Mouse (Mus musculus): ENCODE results near the gene Sipa1l1. TPM values are rescaled to one million over a fixed set of nuclear protein-coding genes. Genes with fewer than 3 reads are reported as not detected.

Sipa1l1 gene
- polyA plus RNA-seq, 1 experiment: 9.7 TPM

- TF ChIP-seq CTCF (IDR thresholded peaks at IDR 0.05; ENCODE audit: control insufficient read depth, insufficient read depth, insufficient read length) (no peak), FOSL1 (IDR thresholded peaks at IDR 0.05; ENCODE audit: insufficient read depth, low read length, poor library complexity, severe bottlenecking) (no peak), MYOG (IDR thresholded peaks at IDR 0.05; ENCODE audit: control insufficient read depth, extremely low read depth, insufficient read length) (no peak), CEBPB (IDR thresholded peaks at IDR 0.05; ENCODE audit: low read depth) (no peak)
- Histone ChIP-seq H3K27me3 (ENCODE audit: control insufficient read depth, insufficient read depth, insufficient read length) (no peaks in the 10 kb centered on the region), H3K4me3 (ENCODE audit: insufficient read depth, poor library complexity, severe bottlenecking) (no peak overlapping the region), H3K79me2 (ENCODE audit: control insufficient read depth, insufficient read depth) (peaks cover 15% of the 10 kb centered on the region), H3ac (ENCODE audit: control insufficient read depth, insufficient read length, low read depth) (no peak overlapping the region), H3K79me3 (ENCODE audit: low read depth) (peaks cover 5% of the 10 kb centered on the region), H3K36me3 (ENCODE audit: control insufficient read depth, insufficient read depth) (no peaks in the 10 kb centered on the region)
Measured at GRCm38 (mm10) chr12:82322759-82323451, 153.8 kb downstream of the Sipa1l1 start.

DNA sequence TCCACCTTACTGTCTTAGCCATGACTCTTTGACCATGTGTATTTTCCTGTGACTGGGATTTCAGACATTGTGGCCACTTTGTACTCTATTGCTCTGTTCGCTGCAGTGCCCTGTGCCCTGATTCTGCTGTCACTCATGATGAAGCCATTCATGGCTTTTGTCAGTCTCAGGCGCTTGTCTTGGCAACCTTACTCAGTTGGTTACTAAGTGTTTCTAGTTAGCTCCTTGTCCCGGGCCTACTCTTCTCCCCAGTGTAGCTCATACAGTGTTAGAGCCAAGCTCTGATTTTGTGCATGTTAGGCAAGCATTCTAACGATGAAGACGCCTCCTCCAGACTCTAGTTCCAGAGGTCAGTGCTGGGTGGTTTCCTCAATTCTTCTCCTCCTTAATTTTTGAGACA is 155.5 kb downstream of the Sipa1l1 start:
- H3K27me3 ChIP-seq (ENCODE audit: control insufficient read depth, insufficient read depth, insufficient read length): no peaks in the 10 kb centered on the region
- peaks cover 15% of the 10 kb centered on the region for H3K79me2 ChIP-seq (ENCODE audit: control insufficient read depth, insufficient read depth)
- peaks cover 5% of the 10 kb centered on the region for H3K79me3 ChIP-seq (ENCODE audit: low read depth)
- no peak overlapping the region for H3ac ChIP-seq (ENCODE audit: control insufficient read depth, insufficient read length, low read depth)
- no peaks in the 10 kb centered on the region for H3K36me3 ChIP-seq (ENCODE audit: control insufficient read depth, insufficient read depth)
- H3K4me3 ChIP-seq (ENCODE audit: insufficient read depth, poor library complexity, severe bottlenecking): no peak overlapping the region
- TF ChIP-seq USF1 (IDR thresholded peaks at IDR 0.05; ENCODE audit: low read depth) (no peak), MYOD1 (IDR thresholded peaks at IDR 0.05; ENCODE audit: control insufficient read depth, insufficient read length, low read depth) (no peak), CTCF (IDR thresholded peaks at IDR 0.05; ENCODE audit: control insufficient read depth, insufficient read depth, insufficient read length) (no peak), CEBPB (IDR thresholded peaks at IDR 0.05; ENCODE audit: low read depth) (no peak), MYOG (IDR thresholded peaks at IDR 0.05; ENCODE audit: control insufficient read depth, extremely low read depth, insufficient read length) (no peak), MAX (IDR thresholded peaks at IDR 0.05) (no peak), FOSL1 (IDR thresholded peaks at IDR 0.05; ENCODE audit: insufficient read depth, low read length, poor library complexity, severe bottlenecking) (no peak)

DNA sequence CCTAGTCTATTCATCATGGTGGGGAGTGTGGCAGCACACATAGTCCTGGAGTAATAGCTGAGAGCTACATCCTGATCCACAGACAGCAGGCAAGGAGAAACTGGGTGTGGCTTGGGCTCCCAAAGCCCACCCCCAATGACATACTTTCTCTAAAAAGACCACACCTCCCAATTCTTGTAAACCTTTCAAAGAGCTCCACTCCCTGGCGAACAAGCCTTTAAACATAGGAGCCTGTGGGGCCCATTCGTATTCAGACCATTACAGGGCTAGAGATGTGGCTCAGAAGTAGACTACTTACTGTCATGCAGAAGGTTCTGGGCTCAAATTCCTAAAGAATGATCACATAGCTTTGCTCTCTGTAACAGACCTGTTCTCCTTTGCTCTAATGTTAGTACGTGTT is 156.4 kb downstream of the Sipa1l1 start:
- peaks cover 5% of the 10 kb centered on the region for H3K79me3 ChIP-seq (ENCODE audit: low read depth)

DNA sequence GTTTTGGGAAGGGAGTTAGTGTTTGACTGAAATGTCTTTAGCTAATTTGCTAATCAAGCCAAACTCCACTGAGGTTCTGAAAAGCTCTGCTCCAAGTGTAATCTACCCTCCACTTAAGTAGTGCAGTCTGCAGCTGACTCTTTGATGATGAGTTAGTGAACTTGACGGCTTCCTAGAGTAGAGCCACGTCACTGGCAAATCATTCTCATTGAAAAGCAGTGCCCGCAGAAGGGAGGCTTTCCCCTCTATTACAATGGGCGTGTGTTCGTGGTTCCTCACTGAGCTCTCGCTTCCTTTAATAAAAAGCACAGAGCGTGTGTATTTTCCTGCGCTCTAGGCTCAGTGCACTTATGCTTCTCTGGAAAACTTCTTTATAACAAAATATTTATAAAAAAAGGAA is 157.3 kb downstream of the Sipa1l1 start:
- TF ChIP-seq CEBPB (IDR thresholded peaks at IDR 0.05; ENCODE audit: low read depth): no peak
- TF ChIP-seq MYOD1 (IDR thresholded peaks at IDR 0.05; ENCODE audit: control insufficient read depth, insufficient read length, low read depth): no peak
- TF ChIP-seq MYOG (IDR thresholded peaks at IDR 0.05; ENCODE audit: control insufficient read depth, extremely low read depth, insufficient read length): no peak
- no peak for TF ChIP-seq CTCF (IDR thresholded peaks at IDR 0.05; ENCODE audit: control insufficient read depth, insufficient read depth, insufficient read length)
- TF ChIP-seq USF1 (IDR thresholded peaks at IDR 0.05; ENCODE audit: low read depth): no peak
- no peak for TF ChIP-seq MAX (IDR thresholded peaks at IDR 0.05)
- Histone ChIP-seq H3ac (ENCODE audit: control insufficient read depth, insufficient read length, low read depth) (no peak overlapping the region), H3K79me2 (ENCODE audit: control insufficient read depth, insufficient read depth) (peaks cover 15% of the 10 kb centered on the region), H3K79me3 (ENCODE audit: low read depth) (peaks cover 5% of the 10 kb centered on the region), H3K4me3 (ENCODE audit: insufficient read depth, poor library complexity, severe bottlenecking) (no peak overlapping the region), H3K27me3 (ENCODE audit: control insufficient read depth, insufficient read depth, insufficient read length) (no peaks in the 10 kb centered on the region), H3K36me3 (ENCODE audit: control insufficient read depth, insufficient read depth) (no peaks in the 10 kb centered on the region)

More for the DNA sequence above, 156.4 kb downstream of the Sipa1l1 start:
- peaks cover 15% of the 10 kb centered on the region for H3K79me2 ChIP-seq (ENCODE audit: control insufficient read depth, insufficient read depth)
- TF ChIP-seq MYOG (IDR thresholded peaks at IDR 0.05; ENCODE audit: control insufficient read depth, extremely low read depth, insufficient read length) (no peak), FOSL1 (IDR thresholded peaks at IDR 0.05; ENCODE audit: insufficient read depth, low read length, poor library complexity, severe bottlenecking) (no peak), USF1 (IDR thresholded peaks at IDR 0.05; ENCODE audit: low read depth) (no peak), CTCF (IDR thresholded peaks at IDR 0.05; ENCODE audit: control insufficient read depth, insufficient read depth, insufficient read length) (no peak), MYOD1 (IDR thresholded peaks at IDR 0.05; ENCODE audit: control insufficient read depth, insufficient read length, low read depth) (no peak), MAX (IDR thresholded peaks at IDR 0.05) (no peak), CEBPB (IDR thresholded peaks at IDR 0.05; ENCODE audit: low read depth) (no peak)
- H3ac ChIP-seq (ENCODE audit: control insufficient read depth, insufficient read length, low read depth): no peak overlapping the region
- H3K4me3 ChIP-seq (ENCODE audit: insufficient read depth, poor library complexity, severe bottlenecking): no peak overlapping the region
- H3K36me3 ChIP-seq (ENCODE audit: control insufficient read depth, insufficient read depth): no peaks in the 10 kb centered on the region
- H3K27me3 ChIP-seq (ENCODE audit: control insufficient read depth, insufficient read depth, insufficient read length): no peaks in the 10 kb centered on the region

DNA sequence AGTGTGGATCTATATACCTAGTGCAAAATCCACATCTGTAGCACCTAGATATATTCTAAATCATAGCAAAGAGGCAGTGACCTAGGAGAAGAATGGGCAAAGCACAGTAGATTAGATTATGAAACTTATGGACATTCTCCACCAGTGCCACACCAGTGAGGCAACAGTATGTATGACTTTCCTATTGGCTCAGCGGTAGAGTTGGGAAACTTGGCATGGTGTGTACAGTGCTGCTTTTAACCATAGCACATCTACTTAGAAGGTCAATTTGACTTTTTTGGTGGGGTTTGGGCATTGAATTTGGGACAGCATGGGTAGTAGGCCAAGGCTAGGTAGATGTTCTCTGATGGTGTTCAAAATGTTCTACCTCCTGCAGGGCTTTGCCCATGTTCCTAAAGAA is 159.0 kb downstream of the Sipa1l1 start:
- TF ChIP-seq MYOD1 (IDR thresholded peaks at IDR 0.05; ENCODE audit: control insufficient read depth, insufficient read length, low read depth) (no peak), MAX (IDR thresholded peaks at IDR 0.05) (no peak), CTCF (IDR thresholded peaks at IDR 0.05; ENCODE audit: control insufficient read depth, insufficient read depth, insufficient read length) (no peak), USF1 (IDR thresholded peaks at IDR 0.05; ENCODE audit: low read depth) (no peak), CEBPB (IDR thresholded peaks at IDR 0.05; ENCODE audit: low read depth) (no peak)
- Histone ChIP-seq H3K79me2 (ENCODE audit: control insufficient read depth, insufficient read depth) (peaks cover 15% of the 10 kb centered on the region), H3K27me3 (ENCODE audit: control insufficient read depth, insufficient read depth, insufficient read length) (no peaks in the 10 kb centered on the region), H3ac (ENCODE audit: control insufficient read depth, insufficient read length, low read depth) (no peak overlapping the region), H3K4me3 (ENCODE audit: insufficient read depth, poor library complexity, severe bottlenecking) (no peak overlapping the region), H3K79me3 (ENCODE audit: low read depth) (peaks cover 5% of the 10 kb centered on the region), H3K36me3 (ENCODE audit: control insufficient read depth, insufficient read depth) (no peaks in the 10 kb centered on the region)
